Mouse (Mus musculus) small intestine, adult 2 months (tissue): Measurements from ENCODE around the gene Zfp422. TPM values are rescaled to one million over a fixed set of nuclear protein-coding genes. Genes with fewer than 3 reads are reported as not detected.
"Not testable (repeated sequence)": the region's sequence is repeated elsewhere in the genome, so short reads cannot be mapped to it uniquely, and the experiment has no call there.

Experiments
- H3K27ac ChIP-seq: fragments of 200-500 bp; 2 replicates; pipeline ENCODE4 v1.5.1; 2012; ENCODE audit warnings: low read depth, low read length, control low read depth, inconsistent platforms; ENCODE audit not compliant: insufficient read depth
- H3K27me3 ChIP-seq: fragments of 200-500 bp; 2 replicates; pipeline ENCODE4 v1.6.1; 2012; ENCODE audit warnings: mild to moderate bottlenecking, moderate library complexity, low read length, inconsistent platforms; ENCODE audit not compliant: control insufficient read depth, insufficient read depth
- H3K36me3 ChIP-seq: fragments of 200-500 bp; 2 replicates; pipeline ENCODE4 v1.6.1; 2012; ENCODE audit warnings: mild to moderate bottlenecking, low read length, control low read depth, inconsistent platforms; ENCODE audit not compliant: control insufficient read depth, insufficient read depth
- H3K4me1 ChIP-seq: fragments of 200-500 bp; 2 replicates; pipeline ENCODE4 v1.6.1; 2012; ENCODE audit warnings: low read length, inconsistent platforms, mixed read lengths; ENCODE audit not compliant: control insufficient read depth, insufficient read depth, insufficient read length
- H3K4me3 ChIP-seq: fragments of 200-500 bp; 2 replicates; pipeline ENCODE4 v1.5.1; 2012; ENCODE audit warnings: low read depth, mild to moderate bottlenecking, control low read depth, inconsistent platforms, low read length, moderate library complexity
- CTCF ChIP-seq: fragments of 200-500 bp; IDR thresholded peaks from 2 replicates; pipeline ENCODE4 v1.5.1; 2012; ENCODE audit warnings: low read depth, mild to moderate bottlenecking, control low read depth, inconsistent platforms, low read length, moderate library complexity, mixed read lengths; ENCODE audit not compliant: insufficient replicate concordance, insufficient read length; ENCODE audit errors: extremely low read depth
- POLR2A ChIP-seq: fragments of 200-500 bp; IDR thresholded peaks from 2 replicates; pipeline ENCODE4 v1.6.1; 2012; ENCODE audit warnings: low read depth, mild to moderate bottlenecking, control low read depth, inconsistent platforms, low read length, moderate library complexity
- WGBS: fragments of 180-500 bp; shearing (Covaris S2); methylation state at CpG from one replicate; pipeline ENCODE4 v1.1.7; 2018; 5-methylcytosine and 5-hydroxymethylcytosine counted together
- polyA plus RNA-seq: library from polyadenylated mRNA; depleted of rRNA; stranded (reverse); fragments of >200 nt; gene quantifications from 2 replicates; pipeline ENCODE4 v1.2.3, GENCODE M21; 2012; rRNA removed

Gene Zfp422
- polyA plus RNA-seq, 1 experiment = 2.9 TPM

DNA sequence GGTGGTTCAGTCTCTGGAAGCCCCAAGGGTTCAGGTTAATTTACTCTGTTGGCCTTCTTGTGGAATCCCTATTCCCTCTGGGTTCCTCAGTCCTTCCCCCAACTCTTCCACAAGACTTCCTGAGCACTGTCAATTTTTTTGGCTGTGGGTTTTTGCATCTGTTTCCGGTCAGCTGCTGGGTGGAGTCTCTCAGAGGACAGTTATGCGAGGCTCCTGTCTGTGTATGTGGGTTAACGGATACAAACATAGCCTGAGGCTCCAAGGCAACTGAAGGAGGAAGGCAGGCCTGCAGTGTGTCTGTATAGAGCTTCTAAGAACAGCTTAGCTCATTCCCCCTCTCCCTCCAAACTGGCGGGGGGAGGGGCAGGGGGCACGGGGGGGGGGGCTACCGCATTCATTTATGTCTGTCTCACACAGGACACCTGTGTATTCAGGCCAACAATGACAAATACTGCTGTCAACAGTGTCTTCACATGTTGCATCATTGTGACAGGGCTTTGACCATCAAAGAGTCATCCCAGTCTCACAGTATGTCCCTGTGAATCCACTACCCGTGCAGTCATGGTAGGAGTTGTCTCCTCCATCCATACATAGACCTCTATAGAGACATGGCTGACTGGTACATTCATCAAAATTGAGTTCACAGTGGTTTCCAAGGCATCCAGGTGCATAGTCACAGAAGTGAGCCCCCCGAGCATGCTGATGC lies 7.3 kb downstream of the Zfp422 start:
- no peaks in the 10 kb centered on the region for H3K4me1 ChIP-seq
- TF ChIP-seq POLR2A (no peak), CTCF (no peak)
- 59% methylated on average over 8 of the region's 8 CpGs for WGBS
- H3K27me3 ChIP-seq = no peaks in the 10 kb centered on the region
- H3K27ac ChIP-seq = no peak overlapping the region
- no peak overlapping the region for H3K4me3 ChIP-seq
- peaks cover 6% of the 10 kb centered on the region; the same call in 1 of the 2 replicates for H3K36me3 ChIP-seq

GRCm38 (mm10) chr6:116618073-116618472 lies 10.7 kb downstream of the Zfp422 start:
- TF ChIP-seq POLR2A = no peak
- TF ChIP-seq CTCF = no peak
- no peak overlapping the region for H3K27ac ChIP-seq
- H3K4me1 ChIP-seq = no peaks in the 10 kb centered on the region
- H3K4me3 ChIP-seq = no peak overlapping the region
- no peaks in the 10 kb centered on the region for H3K27me3 ChIP-seq
- H3K36me3 ChIP-seq = no peaks in the 10 kb centered on the region

GRCm38 (mm10) chr6:116615719-116616118 lies 13.1 kb downstream of the Zfp422 start:
- H3K27me3 ChIP-seq = no peaks in the 10 kb centered on the region
- no peaks in the 10 kb centered on the region for H3K36me3 ChIP-seq
- no peak overlapping the region for H3K4me3 ChIP-seq
- TF ChIP-seq POLR2A = no peak
- no peak for TF ChIP-seq CTCF
- no peaks in the 10 kb centered on the region for H3K4me1 ChIP-seq
- 89% methylated on average over 2 of the region's 2 CpGs for WGBS
- no peak overlapping the region for H3K27ac ChIP-seq

- H3K27ac ChIP-seq = no peak overlapping the region
- H3K4me3 ChIP-seq = no peak overlapping the region
- TF ChIP-seq POLR2A = no peak
- TF ChIP-seq CTCF = no peak
- no peaks in the 10 kb centered on the region for H3K36me3 ChIP-seq
- no peaks in the 10 kb centered on the region for H3K27me3 ChIP-seq
- H3K4me1 ChIP-seq = no peaks in the 10 kb centered on the region
- WGBS = 54% methylated on average over 4 of the region's 4 CpGs
Observed at GRCm38 (mm10) chr6:116607230-116607629, 21.6 kb downstream of the Zfp422 start.

DNA sequence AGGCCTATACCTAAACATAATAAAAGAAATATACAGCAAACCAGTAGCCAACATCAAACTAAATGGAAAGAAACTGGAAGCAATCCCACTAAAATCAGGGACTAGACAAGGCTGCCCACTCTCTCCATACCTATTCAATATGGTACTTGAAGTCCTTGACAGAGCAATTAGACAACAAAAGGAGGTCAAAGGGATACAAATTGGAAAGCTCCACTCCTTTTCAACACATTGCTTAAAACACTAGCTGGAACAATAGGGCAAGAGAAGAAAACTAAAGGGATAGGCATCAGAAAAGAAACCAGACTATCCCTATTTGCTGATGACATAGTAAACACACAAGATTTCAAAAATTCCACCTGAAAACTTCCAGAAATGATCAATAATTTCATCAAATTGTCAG lies 27.8 kb downstream of the Zfp422 start:
- H3K4me3 ChIP-seq, H3K36me3 ChIP-seq, H3K27me3 ChIP-seq, H3K4me1 ChIP-seq, H3K27ac ChIP-seq: not testable (repeated sequence)

GRCm38 (mm10) chr6:116584095-116584494 lies 44.7 kb downstream of the Zfp422 start, which contains the start of gene Olfr215:
Gene Olfr215, minus strand, starts transcription at chr6:116584195.
- Histone ChIP-seq H3K4me3 (no peak within 1 kb of the TSS), H3K4me1 (no peaks in the 10 kb centered on the region), H3K36me3 (no peaks in the 10 kb centered on the region), H3K27ac (no peak within 1 kb of the TSS), H3K27me3 (no peaks in the 10 kb centered on the region)
- no peak for TF ChIP-seq POLR2A
- TF ChIP-seq CTCF = no peak
- WGBS = 65% methylated on average over 4 of the region's 4 CpGs

Other genes with a start within 250 kb of the Zfp422 start
- gene Alox5, start 167.8 kb downstream of the Zfp422 start, polyA plus RNA-seq = 2.9 and 3.6 TPM in 2 replicates
- gene Olfr211, start 139.9 kb downstream of the Zfp422 start, polyA plus RNA-seq = not detected in 2 replicates
- gene Olfr212, start 122.5 kb downstream of the Zfp422 start, polyA plus RNA-seq = not detected in 2 replicates
- not detected in 2 replicates for gene Olfr213, start 90.5 kb downstream of the Zfp422 start, polyA plus RNA-seq
- gene Gm5580, start 77.9 kb downstream of the Zfp422 start, polyA plus RNA-seq = 0.11 TPM in 1 of 2 replicates, not detected in the other
- gene Olfr214, start 74.8 kb downstream of the Zfp422 start, polyA plus RNA-seq = not detected in 2 replicates
- gene Olfr215, start 44.8 kb downstream of the Zfp422 start, polyA plus RNA-seq = not detected in 2 replicates
- 1.4 and 2.6 TPM in 2 replicates for gene Depp1, start 21.6 kb upstream of the Zfp422 start, polyA plus RNA-seq
- 3.7 and 4.4 TPM in 2 replicates for gene Rassf4, start 45.0 kb upstream of the Zfp422 start, polyA plus RNA-seq
- gene Tmem72, start 87.9 kb upstream of the Zfp422 start, polyA plus RNA-seq = not detected in 2 replicates